Mouse (Mus musculus): ENCODE results near the gene Aars2. TPM values are rescaled to one million over a fixed set of nuclear protein-coding genes. Genes with fewer than 3 reads are reported as not detected.
A peak's percentile ranks its signal among the peaks of the same experiment; 100 is the strongest.

The Aars2 gene
- polyA plus RNA-seq (2016; fragmentation: Nextera tagmentation; extraction: Ambion mirVana) = 22.8 and 26.5 TPM in 2 replicates

DNA sequence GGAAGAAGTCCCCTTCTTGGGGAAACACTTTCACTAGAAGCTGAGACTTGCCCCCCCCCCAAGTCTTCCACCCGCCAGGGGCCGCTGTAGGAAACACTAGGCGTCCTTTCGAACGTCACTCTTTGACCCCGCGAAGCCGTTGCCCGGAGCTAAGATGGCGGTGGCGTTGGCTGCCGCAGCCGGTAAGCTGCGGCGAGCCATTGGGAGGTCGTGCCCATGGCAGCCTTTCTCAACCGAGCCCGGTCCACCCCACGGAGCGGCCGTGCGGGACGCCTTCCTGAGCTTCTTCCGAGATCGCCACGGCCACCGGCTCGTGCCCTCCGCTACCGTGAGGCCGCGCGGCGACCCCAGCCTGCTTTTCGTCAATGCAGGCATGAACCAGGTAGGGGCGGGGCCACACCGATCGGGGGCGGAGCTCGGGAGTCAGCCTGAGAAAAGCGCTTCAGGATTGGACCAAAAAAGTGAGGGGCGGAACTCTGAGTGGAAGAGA, at the start of gene Aars2:
Gene Aars2 (plus strand): TSS at position 142 of the 490 bp plus-strand sequence.
- ATAC-seq (ENCODE audit: low FRiP score) = peak; percentile 95
- peak within 1 kb of the TSS; percentile 75 for H3K4me3 ChIP-seq (replicated peaks)

DNA sequence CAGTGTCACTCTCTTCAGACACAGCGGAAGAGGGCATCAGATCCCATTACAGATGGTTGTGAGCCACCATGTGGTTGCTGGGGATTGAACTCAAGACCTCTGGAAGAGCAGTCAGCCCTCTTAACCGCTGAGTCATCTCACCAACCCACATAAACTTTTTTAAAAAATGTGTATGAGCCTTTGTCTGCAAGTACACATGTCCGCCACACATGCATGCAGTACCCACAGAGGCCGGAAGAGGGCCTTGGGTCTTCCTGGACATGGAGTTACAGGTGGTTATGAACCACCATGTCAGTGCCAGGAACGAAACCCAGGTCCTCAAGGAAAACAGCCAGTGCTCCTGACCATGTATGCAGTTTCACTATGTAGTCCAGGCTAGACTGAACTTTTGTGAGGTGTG, 49.2 kb upstream of the Aars2 start:
- Histone ChIP-seq H3K4me2 (no peak overlapping the region), H3K9ac (no peak overlapping the region), H3K9me3 (no peaks in the 10 kb centered on the region), H3K36me3 (replicated peaks) (no peaks in the 10 kb centered on the region), H3K27ac (no peak overlapping the region), H3K4me3 (replicated peaks) (no peak overlapping the region), H3K27me3 (no peaks in the 10 kb centered on the region), H3K4me1 (peaks cover 13% of the 10 kb centered on the region)
- 92% methylated on average over 5 of the region's 5 CpGs for WGBS
- ATAC-seq (ENCODE audit: low FRiP score) = no peak

More for the DNA sequence above, at the start of gene Aars2:
- under 1% methylated on average over 42 of the region's 42 CpGs for WGBS
- Histone ChIP-seq H3K36me3 (replicated peaks) (peaks cover 19% of the 10 kb centered on the region), H3K27me3 (no peaks in the 10 kb centered on the region), H3K9me3 (no peaks in the 10 kb centered on the region), H3K4me2 (peak within 1 kb of the TSS; percentile 45), H3K27ac (peak within 1 kb of the TSS; percentile 84), H3K4me1 (peaks cover 13% of the 10 kb centered on the region), H3K9ac (peak within 1 kb of the TSS; percentile 67)

DNA sequence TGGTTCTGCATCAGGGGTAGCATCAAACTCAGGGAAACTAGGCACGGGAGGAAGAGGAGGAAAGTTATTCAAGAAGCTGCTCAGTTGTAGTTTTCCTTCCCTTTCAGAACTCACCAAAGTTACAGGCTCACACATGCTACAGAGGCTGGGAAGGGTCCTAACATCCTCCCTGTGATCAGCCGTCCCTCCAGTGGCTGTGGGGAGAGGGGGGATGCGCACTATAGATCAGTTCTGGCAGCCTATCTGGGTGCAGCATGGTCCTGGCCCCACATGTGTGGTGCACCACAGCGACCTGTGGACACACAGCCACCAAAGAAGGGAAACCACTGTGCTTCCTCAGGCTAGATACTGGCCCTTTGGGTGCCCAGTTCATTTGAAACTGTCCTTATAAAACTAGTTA, 48.1 kb upstream of the Aars2 start:
- Histone ChIP-seq H3K36me3 (replicated peaks) (no peaks in the 10 kb centered on the region), H3K4me1 (peaks cover 13% of the 10 kb centered on the region), H3K27me3 (no peaks in the 10 kb centered on the region), H3K4me3 (replicated peaks) (no peak overlapping the region), H3K9me3 (no peaks in the 10 kb centered on the region), H3K9ac (no peak overlapping the region), H3K27ac (no peak overlapping the region), H3K4me2 (no peak overlapping the region)
- ATAC-seq (ENCODE audit: low FRiP score) = no peak
- 87% methylated on average over 4 of the region's 4 CpGs for WGBS

DNA sequence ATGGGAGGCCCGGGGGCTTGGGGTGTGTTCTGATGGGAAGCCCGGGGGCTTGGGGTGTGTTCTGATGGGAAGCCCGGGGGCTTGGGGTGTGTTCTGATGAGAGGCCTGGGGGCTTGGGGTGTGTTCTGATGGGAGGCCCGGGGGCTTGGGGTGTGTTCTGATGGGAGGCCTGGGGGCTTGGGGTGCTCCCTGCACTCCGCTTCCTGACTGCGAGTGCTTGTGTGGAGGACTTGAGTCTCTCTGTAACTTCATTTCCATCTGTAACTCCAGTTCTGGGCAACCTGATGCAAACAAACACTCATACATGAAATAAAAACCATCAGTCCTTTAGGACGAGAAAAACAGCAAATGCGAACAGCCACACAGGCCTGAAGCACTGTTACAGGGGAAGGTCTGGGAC, 47.6 kb upstream of the Aars2 start:
- ATAC-seq (ENCODE audit: low FRiP score) = no peak

GRCm38 (mm10) chr17:45462506-45462905, 44.1 kb upstream of the Aars2 start:
- no peak overlapping the region for H3K27ac ChIP-seq
- no peaks in the 10 kb centered on the region for H3K4me1 ChIP-seq
- H3K9me3 ChIP-seq = peaks cover 3% of the 10 kb centered on the region; the same call in 1 of the 2 replicates
- no peak overlapping the region for H3K4me3 ChIP-seq (replicated peaks)
- no peaks in the 10 kb centered on the region for H3K27me3 ChIP-seq
- WGBS = 94% methylated on average over 4 of the region's 4 CpGs
- H3K9ac ChIP-seq = no peak overlapping the region
- H3K36me3 ChIP-seq (replicated peaks) = no peaks in the 10 kb centered on the region
- H3K4me2 ChIP-seq = no peak overlapping the region
- no peak for ATAC-seq (ENCODE audit: low FRiP score)

More for the DNA sequence above, 47.6 kb upstream of the Aars2 start:
- Histone ChIP-seq H3K27me3 (no peaks in the 10 kb centered on the region), H3K9me3 (no peaks in the 10 kb centered on the region), H3K4me3 (replicated peaks) (no peak overlapping the region), H3K4me2 (no peak overlapping the region), H3K4me1 (peaks cover 13% of the 10 kb centered on the region), H3K36me3 (replicated peaks) (no peaks in the 10 kb centered on the region), H3K27ac (no peak overlapping the region), H3K9ac (no peak overlapping the region)
- WGBS = 95% methylated on average over 8 of the region's 8 CpGs

- WGBS = 88% methylated on average over 9 of the region's 9 CpGs
- H3K9ac ChIP-seq = no peak overlapping the region
- no peaks in the 10 kb centered on the region for H3K36me3 ChIP-seq (replicated peaks)
- peaks cover 3% of the 10 kb centered on the region; the same call in 1 of the 2 replicates for H3K9me3 ChIP-seq
- no peak overlapping the region for H3K4me3 ChIP-seq (replicated peaks)
- no peaks in the 10 kb centered on the region for H3K27me3 ChIP-seq
- no peak overlapping the region for H3K4me2 ChIP-seq
- ATAC-seq (ENCODE audit: low FRiP score) = no peak
- no peak overlapping the region for H3K27ac ChIP-seq
- H3K4me1 ChIP-seq = no peaks in the 10 kb centered on the region
These were observed 42.4 kb upstream of the Aars2 start for GRCm38 (mm10) chr17:45464255-45464654.

GRCm38 (mm10) chr17:45466701-45467100, 39.9 kb upstream of the Aars2 start:
- Histone ChIP-seq H3K4me2 (no peak overlapping the region), H3K27me3 (no peaks in the 10 kb centered on the region), H3K27ac (no peak overlapping the region), H3K4me3 (replicated peaks) (no peak overlapping the region), H3K4me1 (no peaks in the 10 kb centered on the region), H3K9ac (no peak overlapping the region), H3K9me3 (peaks cover 3% of the 10 kb centered on the region; the same call in 1 of the 2 replicates), H3K36me3 (replicated peaks) (no peaks in the 10 kb centered on the region)
- ATAC-seq (ENCODE audit: low FRiP score) = no peak
- 65% methylated on average over 2 of the region's 2 CpGs for WGBS

DNA sequence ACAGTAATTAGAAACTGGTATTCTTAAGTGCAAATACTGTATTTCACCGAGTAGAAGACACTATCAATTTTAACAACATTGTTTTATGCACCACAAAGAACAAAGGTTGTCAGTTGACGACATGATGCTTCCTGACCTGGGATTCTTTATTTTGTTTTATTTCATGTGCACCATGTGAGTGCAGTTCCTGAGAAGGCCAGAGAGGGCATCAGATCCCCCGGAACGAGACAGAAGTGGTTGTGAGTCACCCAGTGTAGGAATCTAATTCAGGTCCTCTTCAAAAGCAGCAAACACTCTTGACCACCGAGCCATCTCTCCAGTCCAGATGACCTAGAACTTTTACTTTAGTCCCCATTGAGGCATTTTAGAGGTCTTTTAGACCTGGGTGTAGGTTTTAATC, 38.3 kb upstream of the Aars2 start:
- WGBS = 82% methylated on average over 5 of the region's 5 CpGs
- Histone ChIP-seq H3K4me2 (no peak overlapping the region), H3K9ac (no peak overlapping the region), H3K9me3 (peaks cover 3% of the 10 kb centered on the region; the same call in 1 of the 2 replicates), H3K4me3 (replicated peaks) (no peak overlapping the region), H3K36me3 (replicated peaks) (no peaks in the 10 kb centered on the region), H3K4me1 (no peaks in the 10 kb centered on the region), H3K27ac (no peak overlapping the region), H3K27me3 (0 out of 2 replicates have a peak, but pooled peaks cover 2% of the 10 kb centered on the region)
- no peak for ATAC-seq (ENCODE audit: low FRiP score)

DNA sequence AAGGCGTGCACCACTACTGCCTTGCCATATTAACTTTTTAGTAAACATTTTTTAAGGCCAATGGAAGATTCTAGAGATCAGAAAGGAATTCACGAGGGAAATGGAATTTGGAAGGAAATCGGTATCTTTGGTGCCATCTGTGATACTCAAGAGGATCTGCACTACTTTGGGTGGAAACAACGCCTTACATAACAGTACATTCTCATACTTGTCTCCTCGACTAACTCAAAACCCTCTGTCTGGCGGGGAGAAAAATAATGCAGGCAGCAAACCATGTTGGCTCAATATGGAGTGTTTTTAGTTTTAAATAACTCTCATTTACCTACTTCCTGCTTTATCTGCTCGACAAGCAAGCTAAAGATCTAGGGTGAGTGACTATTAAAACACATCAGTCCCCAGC, 35.9 kb upstream of the Aars2 start:
- no peak overlapping the region for H3K4me2 ChIP-seq
- H3K36me3 ChIP-seq (replicated peaks) = no peaks in the 10 kb centered on the region
- H3K27me3 ChIP-seq = peaks cover 7% of the 10 kb centered on the region
- H3K9me3 ChIP-seq = peaks cover 3% of the 10 kb centered on the region; the same call in 1 of the 2 replicates
- peaks cover 11% of the 10 kb centered on the region for H3K4me1 ChIP-seq
- H3K9ac ChIP-seq = no peak overlapping the region
- 88% methylated on average over 7 of the region's 7 CpGs for whole genome bisulfite sequencing
- H3K27ac ChIP-seq = no peak overlapping the region
- no peak overlapping the region for H3K4me3 ChIP-seq (replicated peaks)
- ATAC-seq (ENCODE audit: low FRiP score) = no peak

GRCm38 (mm10) chr17:45473667-45474066, 33.0 kb upstream of the Aars2 start:
- Histone ChIP-seq H3K4me3 (replicated peaks) (no peak overlapping the region), H3K27me3 (peaks cover 30% of the 10 kb centered on the region), H3K4me1 (peaks cover 17% of the 10 kb centered on the region), H3K9ac (no peak overlapping the region), H3K27ac (no peak overlapping the region), H3K4me2 (no peak overlapping the region), H3K36me3 (replicated peaks) (no peaks in the 10 kb centered on the region), H3K9me3 (no peaks in the 10 kb centered on the region)
- no peak for ATAC-seq (ENCODE audit: low FRiP score)
- WGBS = 84% methylated on average over 6 of the region's 6 CpGs

DNA sequence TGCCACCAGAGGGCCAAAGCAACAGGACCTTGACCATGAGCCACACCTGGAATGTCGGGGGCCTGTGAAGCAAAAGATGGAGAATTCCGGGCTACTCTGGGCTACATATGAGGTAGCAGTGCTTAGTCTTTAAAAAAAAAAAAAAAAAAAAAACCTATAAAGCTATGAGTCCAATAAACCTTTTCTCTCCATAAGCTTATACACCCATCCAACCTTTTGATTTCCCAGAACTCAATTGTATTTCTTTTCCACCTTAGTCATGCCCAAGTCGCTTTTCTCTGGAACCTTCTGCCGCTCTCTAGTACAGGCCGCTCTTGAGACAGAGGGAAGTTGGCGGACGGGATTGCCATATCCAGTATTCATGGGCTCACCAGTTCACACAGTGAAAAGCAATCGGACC, 32.5 kb upstream of the Aars2 start:
- Histone ChIP-seq H3K9me3 (no peaks in the 10 kb centered on the region), H3K4me3 (replicated peaks) (peak overlapping the region; percentile 46), H3K9ac (0 out of 2 replicates have a peak overlapping the region, but pooled peaks have one; percentile 45), H3K36me3 (replicated peaks) (no peaks in the 10 kb centered on the region), H3K4me1 (peaks cover 17% of the 10 kb centered on the region), H3K27me3 (peaks cover 30% of the 10 kb centered on the region), H3K27ac (no peak overlapping the region), H3K4me2 (peak overlapping the region; percentile 65)
- WGBS = 67% methylated on average over 8 of the region's 8 CpGs
- peak; percentile 10; the same call in 1 of the 2 replicates for ATAC-seq (ENCODE audit: low FRiP score)

DNA sequence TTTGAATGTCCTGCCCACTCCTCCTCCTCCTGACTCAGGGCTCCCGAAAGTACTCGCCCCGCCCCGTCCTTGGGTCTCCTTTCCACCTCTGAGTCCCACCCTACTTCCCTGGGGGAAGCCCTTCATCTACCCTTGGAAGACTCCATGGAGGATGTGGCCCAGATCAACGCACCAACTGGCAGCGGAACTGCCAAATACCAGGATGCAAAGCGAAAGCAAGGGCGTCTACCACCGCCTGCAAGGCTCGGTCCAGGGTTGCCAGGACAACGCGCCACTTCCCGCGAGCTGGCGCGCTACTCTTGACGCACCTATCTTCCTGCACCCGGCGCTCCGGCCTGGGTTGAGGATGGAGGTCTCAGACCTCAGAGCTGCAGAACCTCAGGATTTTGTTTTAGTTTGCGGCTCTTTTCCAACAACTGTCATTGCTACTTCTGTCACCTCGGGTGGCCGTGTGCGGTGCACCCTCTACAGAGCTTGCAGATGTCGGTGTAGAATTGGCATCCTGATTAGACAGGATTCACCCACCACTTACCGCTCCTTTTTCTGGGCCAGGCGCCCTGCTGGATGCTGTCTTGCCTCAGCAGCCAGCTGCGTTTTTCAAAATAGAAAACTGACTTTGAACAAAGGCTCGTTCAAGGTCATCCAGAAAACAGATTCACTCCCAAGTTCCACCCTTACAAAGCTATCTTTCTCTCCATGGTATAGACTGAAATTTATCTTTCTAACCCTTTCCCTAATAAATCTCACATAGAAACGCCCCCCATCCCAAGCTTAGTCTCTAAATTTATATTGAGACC, 31.8 kb upstream of the Aars2 start, which contains the start of gene Spats1:
Gene Spats1 (minus strand): TSS at position 747 of the 797 bp plus-strand sequence.
- 5% methylated on average over 30 of the region's 30 CpGs for WGBS
- H3K4me1 ChIP-seq = peaks cover 17% of the 10 kb centered on the region
- no peaks in the 10 kb centered on the region for H3K9me3 ChIP-seq
- ATAC-seq (ENCODE audit: low FRiP score) = peak; percentile 91
- H3K27ac ChIP-seq = no peak within 1 kb of the TSS
- H3K9ac ChIP-seq = peak within 1 kb of the TSS; percentile 45; the same call in 1 of the 2 replicates
- H3K36me3 ChIP-seq (replicated peaks) = no peaks in the 10 kb centered on the region
- H3K4me3 ChIP-seq (replicated peaks) = peak within 1 kb of the TSS; percentile 46
- H3K4me2 ChIP-seq = peak within 1 kb of the TSS; percentile 65
- H3K27me3 ChIP-seq = peaks cover 30% of the 10 kb centered on the region
